Mouse (Mus musculus): Measurements from ENCODE around the gene Dusp3.

Gene Dusp3

GRCm38 (mm10) chr11:101928030-101928762 is 58.6 kb downstream of the Dusp3 start:
- DNase-seq: peak; percentile 48

- no peak for DNase-seq
Measured at GRCm38 (mm10) chr11:101926951-101927589, 59.7 kb downstream of the Dusp3 start.

- DNase-seq: no peak
Measured at GRCm38 (mm10) chr11:101925636-101926035, 61.2 kb downstream of the Dusp3 start.

- DNase-seq: no peak
Measured at GRCm38 (mm10) chr11:101924441-101924976, 62.3 kb downstream of the Dusp3 start.

GRCm38 (mm10) chr11:101923988-101924387 is 62.8 kb downstream of the Dusp3 start:
- no peak for DNase-seq

GRCm38 (mm10) chr11:101921361-101921952 is 65.4 kb downstream of the Dusp3 start:
- DNase-seq: no peak
